Mouse (Mus musculus) liver, embryonic 14.5 days (tissue): ENCODE data around the gene Bicd2.

Experiments
- CTCF ChIP-seq: IDR thresholded peaks from 2 replicates; pipeline ENCODE4 v1.5.1; 2016; ENCODE audit warnings: antibody characterized with exemption, low read depth, control low read depth
- EP300 ChIP-seq: IDR thresholded peaks from 2 replicates; pipeline ENCODE4 v1.6.1; 2016; ENCODE audit warnings: antibody characterized with exemption, low read depth

GRCm38 (mm10) chr13:49360906-49361406 is 19.6 kb downstream of the Bicd2 start:
- no peak for TF ChIP-seq CTCF
- no peak for TF ChIP-seq EP300
